Mouse (Mus musculus): ENCODE results near the gene Tjp1. TPM values are rescaled to one million over a fixed set of nuclear protein-coding genes. Genes with fewer than 3 reads are reported as not detected.

Tjp1 gene
- total and polyA plus RNA-seq, 3 experiments, result not detected

DNA sequence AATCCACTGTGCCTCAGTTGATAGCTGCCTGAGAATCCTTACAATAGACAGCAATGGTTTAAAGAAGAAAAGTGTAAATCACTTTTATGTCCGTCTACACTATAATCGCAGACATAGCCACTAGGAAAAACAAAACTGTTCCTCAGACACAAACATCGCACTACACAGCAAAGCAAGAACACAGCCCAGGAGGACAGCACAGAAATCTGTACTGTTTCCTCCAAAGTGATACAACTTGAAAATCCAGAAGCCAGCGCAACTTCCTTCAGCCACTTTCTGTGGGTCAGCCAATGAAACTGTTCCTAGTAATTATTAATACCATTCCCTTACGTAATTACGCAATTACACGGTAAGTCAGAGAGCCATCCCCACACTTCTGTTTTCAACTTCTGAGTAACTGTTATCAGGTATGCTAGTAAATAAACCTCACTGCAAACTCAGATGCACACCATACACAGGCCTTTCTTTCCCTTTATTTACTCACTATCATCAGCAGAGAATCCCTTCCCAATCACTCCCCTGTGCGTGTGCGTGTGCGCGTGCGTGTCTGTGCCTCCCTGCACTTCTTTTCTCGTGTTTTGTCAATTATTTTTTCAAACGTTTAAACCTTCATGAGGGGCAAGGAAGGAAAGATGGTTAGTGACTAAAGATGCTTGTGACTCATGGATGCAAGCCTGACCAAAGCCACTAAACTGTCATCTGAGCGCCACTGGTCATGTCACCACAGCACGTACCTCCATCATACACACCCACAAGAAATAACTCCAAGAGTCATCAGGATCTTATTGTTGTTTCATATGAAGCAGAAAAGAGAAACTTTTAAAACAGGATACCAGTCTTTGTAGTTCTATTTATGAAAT lies 160.0 kb downstream of the Tjp1 start:
- no peaks in the 10 kb centered on the region for H3K79me2 ChIP-seq (replicated peaks; ENCODE audit: control insufficient read depth, extremely low read depth, insufficient read depth, poor library complexity, severe bottlenecking)
- no peaks in the 10 kb centered on the region for H3K36me3 ChIP-seq (replicated peaks in 1 of 2; ENCODE audit: control insufficient read depth in 1 of 2, insufficient read depth in 1 of 2, low read length in 1 of 2)
- H3K4me2 ChIP-seq (ENCODE audit: insufficient read depth, low read depth, poor library complexity, severe bottlenecking), result no peak overlapping the region
- H3K27ac ChIP-seq (ENCODE audit: insufficient read depth, low read depth), result no peak overlapping the region
- no peak overlapping the region for H3K9ac ChIP-seq (ENCODE audit: insufficient read depth, low read depth)
- no peak for TF ChIP-seq MEF2A (IDR thresholded peaks at IDR 0.05; ENCODE audit: borderline replicate concordance, low read depth, low read length)
- TF ChIP-seq MAX (IDR thresholded peaks at IDR 0.05; ENCODE audit: low read length), result no peak
- no peak for DNase-seq (ENCODE audit: extremely low read depth)
- H3K4me3 ChIP-seq (replicated peaks in 1 of 3; ENCODE audit: low read depth in 2 of 3, low read length in 2 of 3, poor library complexity in 1 of 3), result no peak overlapping the region
- peaks cover 9% of the 10 kb centered on the region for H3K27me3 ChIP-seq (replicated peaks)
- H3K4me1 ChIP-seq (ENCODE audit: control insufficient read depth in 1 of 2, insufficient read depth in 2 of 2), result no peaks in the 10 kb centered on the region
- dilution Hi-C loops (cut with MboI; ENCODE audit: extremely low pct_ligation_motif_present, extremely low pct_unique_long_range_greater_than_20kb, low sequenced_read_pairs) (no loop called here), in situ Hi-C loops (cut with MboI; ENCODE audit: low pct_ligation_motif_present, low pct_unique_long_range_greater_than_20kb, low sequenced_read_pairs) (no loop called here)
- peaks cover 13% of the 10 kb centered on the region for H3K9me3 ChIP-seq (replicated peaks; ENCODE audit: low read length)

DNA sequence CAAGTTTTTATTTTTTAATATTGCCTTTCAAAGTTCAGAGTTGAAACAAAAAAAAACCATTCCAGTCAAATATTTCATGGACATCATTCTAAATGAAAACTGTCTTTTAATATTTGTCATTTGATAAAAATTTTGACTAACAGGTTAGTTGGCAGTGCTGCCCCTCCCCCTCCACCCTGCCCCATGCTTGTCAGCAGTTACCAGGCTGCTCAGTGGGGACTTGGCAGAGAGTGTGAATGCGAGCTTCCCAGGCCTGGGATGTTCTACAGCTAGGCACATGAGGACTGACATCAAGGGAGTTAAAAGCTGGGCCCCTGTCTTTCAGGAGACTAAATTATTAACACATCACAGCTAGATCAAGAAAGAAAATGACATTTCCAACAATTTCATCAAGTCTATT lies 161.4 kb downstream of the Tjp1 start:
- no peak overlapping the region for H3K9ac ChIP-seq (ENCODE audit: insufficient read depth, low read depth)
- TF ChIP-seq NELFE (IDR thresholded peaks at IDR 0.05; ENCODE audit: low read depth, low read length) (no peak), BHLHE40 (IDR thresholded peaks at IDR 0.05; ENCODE audit: low read depth, low read length) (no peak), USF2 (conservative IDR thresholded peaks at IDR 0.05; ENCODE audit: low read depth, low read length) (no peak), IRF4 (IDR thresholded peaks at IDR 0.05; ENCODE audit: low read depth, low read length) (no peak), CHD2 (IDR thresholded peaks at IDR 0.05; ENCODE audit: low read length) (no peak), UBTF (IDR thresholded peaks at IDR 0.05; ENCODE audit: low read depth, low read length) (no peak), HCFC1 (IDR thresholded peaks at IDR 0.05; ENCODE audit: low read depth, low read length) (no peak), ZMIZ1 (IDR thresholded peaks at IDR 0.05; ENCODE audit: low read depth, low read length) (no peak), SMC3 (IDR thresholded peaks at IDR 0.05; ENCODE audit: low read depth, low read length) (no peak), SIN3A (IDR thresholded peaks at IDR 0.05; ENCODE audit: low read length) (no peak), RCOR1 (conservative IDR thresholded peaks at IDR 0.05; ENCODE audit: low read depth, low read length) (no peak), JUND (conservative IDR thresholded peaks at IDR 0.05; ENCODE audit: low read depth, low read length) (no peak), KAT2A (IDR thresholded peaks at IDR 0.05; ENCODE audit: insufficient replicate concordance, low read length) (no peak)
- H3K9me3 ChIP-seq (replicated peaks; ENCODE audit: low read length), result peaks cover 8% of the 10 kb centered on the region
- peaks cover 7% of the 10 kb centered on the region for H3K27me3 ChIP-seq (replicated peaks)
- no peak overlapping the region for H3K27ac ChIP-seq (ENCODE audit: insufficient read depth, low read depth)
- H3K4me2 ChIP-seq (ENCODE audit: insufficient read depth, low read depth, poor library complexity, severe bottlenecking), result no peak overlapping the region
- H3K4me1 ChIP-seq (ENCODE audit: control insufficient read depth in 1 of 2, insufficient read depth in 2 of 2), result no peaks in the 10 kb centered on the region
- H3K36me3 ChIP-seq (replicated peaks in 1 of 2; ENCODE audit: control insufficient read depth in 1 of 2, insufficient read depth in 1 of 2, low read length in 1 of 2), result no peaks in the 10 kb centered on the region
- no peaks in the 10 kb centered on the region for H3K79me2 ChIP-seq (replicated peaks; ENCODE audit: control insufficient read depth, extremely low read depth, insufficient read depth, poor library complexity, severe bottlenecking)
- DNase-seq (ENCODE audit: extremely low read depth), result no peak
- H3K4me3 ChIP-seq (replicated peaks in 1 of 3; ENCODE audit: low read depth in 2 of 3, low read length in 2 of 3, poor library complexity in 1 of 3), result no peak overlapping the region
- dilution Hi-C loops (cut with MboI; ENCODE audit: extremely low pct_ligation_motif_present, extremely low pct_unique_long_range_greater_than_20kb, low sequenced_read_pairs), result no loop called here
- in situ Hi-C loops (cut with MboI; ENCODE audit: low pct_ligation_motif_present, low pct_unique_long_range_greater_than_20kb, low sequenced_read_pairs), result no loop called here
